ENCODE assay signal across 16 mouse cellular contexts in genomic region chr11:119627243-119627642, GRCm38 (mm10). TPM values are rescaled to one million over a fixed set of nuclear protein-coding genes. Genes with fewer than 3 reads are reported as not detected.
DNase-seq lines count a peak whose midpoint lies in the region; ATAC-seq and TF ChIP-seq lines count a peak whose summit lies in the region.
"Had no signal": no experiment of that assay in that cellular context is flagged by ENCODE, and none has a peak within 500 bp of the region (broad histone marks: within the 10 kb centered on the region; RNA-seq: fewer than 3 reads in every experiment).

No protein-coding gene starts in this region.

- no peak for ATAC-seq in kidney, embryonic 15.5 days (replicated peaks; ENCODE audit: low FRiP score)
- no peak for ATAC-seq in G1E (ENCODE audit: extremely low read depth, insufficient number of reproducible peaks, low FRiP score, poor library complexity, severe bottlenecking)
- no peak for ATAC-seq in stomach, postnatal 0 days (ENCODE audit: low FRiP score, low TSS enrichment)
- ATAC-seq: forebrain, embryonic 16.5 days; inflammation-experienced regulatory T-cells, adult 6 months; midbrain, embryonic 13.5 days had no signal

- H3K27me3 ChIP-seq in kidney, adult 2 months (replicated peaks; ENCODE audit: control insufficient read depth, insufficient read depth, low read length), result no peaks in the 10 kb centered on the region
- no peaks in the 10 kb centered on the region for H3K27me3 ChIP-seq in kidney, embryonic 15.5 days
- H3K27me3 ChIP-seq in testis, adult 2 months (ENCODE audit: control insufficient read depth, insufficient read depth, low read length), result no peaks in the 10 kb centered on the region
- no peaks in the 10 kb centered on the region for H3K27me3 ChIP-seq in G1E (ENCODE audit: insufficient read depth, low read length)
- H3K27me3 ChIP-seq in stomach, postnatal 0 days (ENCODE audit: control insufficient read depth, insufficient read depth, low read length), result no peaks in the 10 kb centered on the region
- H3K27me3 ChIP-seq: limb, embryonic 13.5 days; midbrain, embryonic 13.5 days; neural tube, embryonic 13.5 days had no signal

- no peak overlapping the region for H3K4me3 ChIP-seq in kidney, adult 2 months (ENCODE audit: insufficient read depth, low read depth, low read length)
- H3K4me3 ChIP-seq in kidney, embryonic 15.5 days (replicated peaks), result no peak overlapping the region
- no peak overlapping the region for H3K4me3 ChIP-seq in testis, adult 2 months (ENCODE audit: control insufficient read depth, low read depth, low read length)
- H3K4me3 ChIP-seq in G1E (ENCODE audit: low read depth, low read length), result no peak overlapping the region
- no peak overlapping the region for H3K4me3 ChIP-seq in stomach, postnatal 0 days (ENCODE audit: low read depth, low read length)
- H3K4me3 ChIP-seq: limb, embryonic 13.5 days; midbrain, embryonic 13.5 days; neural tube, embryonic 13.5 days had no signal

- DNase-seq in kidney, adult 2 months, result no peak
- DNase-seq in testis, postnatal 14 days (ENCODE audit: low spot score), result no peak
- DNase-seq in G1E (ENCODE audit: low spot score), result no peak
- no peak for DNase-seq in stomach, postnatal 0 days (ENCODE audit: low spot score)
- DNase-seq in neural tube, embryonic 10.5 days (ENCODE audit: extremely low spot score, low spot score), result no peak
- DNase-seq: adrenal gland, adult 2 months; heart, postnatal 14 days; kidney, postnatal 36 days; lung, postnatal 36 days had no signal

- TF ChIP-seq EP300 in stomach, postnatal 0 days (optimal IDR thresholded peaks at IDR 0.05), result no peak

- no peaks in the 10 kb centered on the region for H3K9me3 ChIP-seq in kidney, embryonic 15.5 days (replicated peaks)
- no peaks in the 10 kb centered on the region for H3K9me3 ChIP-seq in G1E (replicated peaks)
- H3K9me3 ChIP-seq in stomach, postnatal 0 days (ENCODE audit: control insufficient read depth, low read length), result no peaks in the 10 kb centered on the region
- H3K9me3 ChIP-seq: limb, embryonic 13.5 days; midbrain, embryonic 13.5 days; neural tube, embryonic 13.5 days had no signal

- no peak for TF ChIP-seq POLR2A in kidney, adult 2 months (IDR thresholded peaks at IDR 0.05; ENCODE audit: low read depth, low read length)
- no peak for TF ChIP-seq POLR2A in testis, adult 2 months (IDR thresholded peaks at IDR 0.05; ENCODE audit: control insufficient read depth, low read depth, low read length)

- no peaks in the 10 kb centered on the region; the same call in 1 of the 2 replicates for H3K4me1 ChIP-seq in kidney, adult 2 months (ENCODE audit: control insufficient read depth, insufficient read depth, low read length)
- H3K4me1 ChIP-seq in kidney, embryonic 15.5 days, result peaks cover 35% of the 10 kb centered on the region
- H3K4me1 ChIP-seq in testis, adult 2 months (ENCODE audit: control insufficient read depth, insufficient read depth, low read length), result peaks cover 2% of the 10 kb centered on the region; the same call in 1 of the 2 replicates
- H3K4me1 ChIP-seq in G1E (ENCODE audit: insufficient read depth, low read depth, low read length), result peaks cover 45% of the 10 kb centered on the region
- H3K4me1 ChIP-seq in stomach, postnatal 0 days (replicated peaks; ENCODE audit: control insufficient read depth, insufficient read depth), result peaks cover 4% of the 10 kb centered on the region

- H3K36me3 ChIP-seq in kidney, adult 2 months (ENCODE audit: control insufficient read depth, insufficient read depth, low read length), result no peaks in the 10 kb centered on the region
- no peaks in the 10 kb centered on the region for H3K36me3 ChIP-seq in kidney, embryonic 15.5 days
- no peaks in the 10 kb centered on the region for H3K36me3 ChIP-seq in testis, adult 2 months (ENCODE audit: control insufficient read depth, insufficient read depth, low read length)
- H3K36me3 ChIP-seq in G1E (replicated peaks), result peaks cover 76% of the 10 kb centered on the region
- H3K36me3 ChIP-seq in stomach, postnatal 0 days (ENCODE audit: control insufficient read depth, insufficient read depth, low read length), result no peaks in the 10 kb centered on the region
- H3K36me3 ChIP-seq: midbrain, embryonic 13.5 days; neural tube, embryonic 13.5 days had no signal

- H3K9ac ChIP-seq in kidney, embryonic 15.5 days, result no peak overlapping the region
- no peak overlapping the region for H3K9ac ChIP-seq in stomach, postnatal 0 days (ENCODE audit: low read length)
- H3K9ac ChIP-seq: limb, embryonic 13.5 days; midbrain, embryonic 13.5 days; neural tube, embryonic 13.5 days had no signal

- TF ChIP-seq CTCF in kidney, adult 2 months (conservative IDR thresholded peaks at IDR 0.05; ENCODE audit: insufficient read depth, insufficient read length, low read depth, low read length), result peak; percentile 24; the same call in 1 of the 2 replicates
- peak; percentile 47; the same call in 1 of the 2 replicates for TF ChIP-seq CTCF in testis, adult 2 months (IDR thresholded peaks at IDR 0.05; ENCODE audit: control insufficient read depth, insufficient read depth, insufficient replicate concordance, low read depth, low read length)
- peak; percentile 34; the same call in 1 of the 2 replicates for TF ChIP-seq CTCF in G1E (IDR thresholded peaks at IDR 0.05; ENCODE audit: low read depth, low read length)
- peak; percentile 50 for TF ChIP-seq CTCF in stomach, postnatal 0 days (IDR thresholded peaks at IDR 0.05; ENCODE audit: low read depth)

- H3K27ac ChIP-seq in kidney, adult 2 months (ENCODE audit: insufficient read depth, low read depth, low read length), result no peak overlapping the region
- no peak overlapping the region for H3K27ac ChIP-seq in kidney, embryonic 15.5 days
- H3K27ac ChIP-seq in testis, adult 2 months (ENCODE audit: control insufficient read depth, insufficient read depth, low read depth, low read length), result no peak overlapping the region
- H3K27ac ChIP-seq in stomach, postnatal 0 days (replicated peaks), result no peak overlapping the region
- H3K27ac ChIP-seq: limb, embryonic 13.5 days; midbrain, embryonic 13.5 days; neural tube, embryonic 13.5 days had no signal

- no peak overlapping the region for H3K4me2 ChIP-seq in kidney, embryonic 15.5 days
- H3K4me2 ChIP-seq in stomach, postnatal 0 days (replicated peaks; ENCODE audit: low read depth), result no peak overlapping the region
- H3K4me2 ChIP-seq: limb, embryonic 13.5 days; midbrain, embryonic 13.5 days; neural tube, embryonic 13.5 days had no signal

- 70% methylated on average over 3 of the region's 3 CpGs for WGBS in kidney, adult 2 months
- WGBS in kidney, embryonic 15.5 days, result 66% methylated on average over 3 of the region's 3 CpGs
- 62% methylated on average over 3 of the region's 3 CpGs for WGBS in stomach, postnatal 0 days

RNA-seq across cellular contexts. Expression of gene Rptor, which starts 24.5 kb away (rescaled TPM):
- polyA plus RNA-seq in kidney, adult 2 months (2012; rRNA removed), result 20.7 and 23.4 TPM in 2 replicates
- polyA plus RNA-seq in kidney, embryonic 15.5 days (2015; fragmentation: Nextera tagmentation; extraction: Ambion mirVana), result 10.8 and 13.1 TPM in 2 replicates
- 25.4 and 28.8 TPM in 2 replicates for polyA plus RNA-seq in testis, adult 2 months (2012; rRNA removed)
- total RNA-seq in G1E (2014; fragmentation: Nextera tagmentation), result 44.2 and 46.5 TPM in 2 replicates
- total RNA-seq in G1E (2017), result 16.8 and 17.9 TPM in 2 replicates
- 51.9 and 57.9 TPM in 2 replicates for polyA plus RNA-seq in G1E (2012)
- 3.7 and 3.9 TPM in 2 replicates for polyA plus RNA-seq in stomach, postnatal 0 days (2015; fragmentation: Nextera tagmentation; extraction: Ambion mirVana)
